Mouse (Mus musculus): Measurements from ENCODE around the gene Cacna2d3. TPM values are rescaled to one million over a fixed set of nuclear protein-coding genes. Genes with fewer than 3 reads are reported as not detected.

Cacna2d3 gene
- polyA plus RNA-seq, 1 experiment: 4.6 TPM

GRCm38 (mm10) chr14:28915004-28915403 is 806.7 kb downstream of the Cacna2d3 start:
- H3K27ac ChIP-seq (ENCODE audit: control insufficient read depth, insufficient read depth, low read depth, low read length): no peak overlapping the region
- no peak overlapping the region for H3K4me3 ChIP-seq (ENCODE audit: control insufficient read depth, low read depth, low read length)
- H3K4me1 ChIP-seq (ENCODE audit: control insufficient read depth, insufficient read depth, low read length): no peaks in the 10 kb centered on the region
- TF ChIP-seq CTCF (IDR thresholded peaks at IDR 0.05; ENCODE audit: control insufficient read depth, insufficient read depth, insufficient replicate concordance, low read depth, low read length) (no peak), POLR2A (IDR thresholded peaks at IDR 0.05; ENCODE audit: control insufficient read depth, low read depth, low read length) (no peak)
- H3K27me3 ChIP-seq (ENCODE audit: control insufficient read depth, insufficient read depth, low read length): no peaks in the 10 kb centered on the region
- H3K36me3 ChIP-seq (ENCODE audit: control insufficient read depth, insufficient read depth, low read length): no peaks in the 10 kb centered on the region

GRCm38 (mm10) chr14:28907659-28908058 is 814.0 kb downstream of the Cacna2d3 start:
- Histone ChIP-seq H3K36me3 (ENCODE audit: control insufficient read depth, insufficient read depth, low read length) (no peaks in the 10 kb centered on the region), H3K27me3 (ENCODE audit: control insufficient read depth, insufficient read depth, low read length) (no peaks in the 10 kb centered on the region), H3K27ac (ENCODE audit: control insufficient read depth, insufficient read depth, low read depth, low read length) (no peak overlapping the region), H3K4me1 (ENCODE audit: control insufficient read depth, insufficient read depth, low read length) (no peaks in the 10 kb centered on the region), H3K4me3 (ENCODE audit: control insufficient read depth, low read depth, low read length) (no peak overlapping the region)
- TF ChIP-seq POLR2A (IDR thresholded peaks at IDR 0.05; ENCODE audit: control insufficient read depth, low read depth, low read length): no peak
- no peak for TF ChIP-seq CTCF (IDR thresholded peaks at IDR 0.05; ENCODE audit: control insufficient read depth, insufficient read depth, insufficient replicate concordance, low read depth, low read length)

GRCm38 (mm10) chr14:28892530-28892929 is 829.1 kb downstream of the Cacna2d3 start:
- no peak overlapping the region for H3K4me3 ChIP-seq (ENCODE audit: control insufficient read depth, low read depth, low read length)
- H3K36me3 ChIP-seq (ENCODE audit: control insufficient read depth, insufficient read depth, low read length): no peaks in the 10 kb centered on the region
- H3K27ac ChIP-seq (ENCODE audit: control insufficient read depth, insufficient read depth, low read depth, low read length): no peak overlapping the region
- H3K27me3 ChIP-seq (ENCODE audit: control insufficient read depth, insufficient read depth, low read length): no peaks in the 10 kb centered on the region
- H3K4me1 ChIP-seq (ENCODE audit: control insufficient read depth, insufficient read depth, low read length): no peaks in the 10 kb centered on the region
- TF ChIP-seq CTCF (IDR thresholded peaks at IDR 0.05; ENCODE audit: control insufficient read depth, insufficient read depth, insufficient replicate concordance, low read depth, low read length) (no peak), POLR2A (IDR thresholded peaks at IDR 0.05; ENCODE audit: control insufficient read depth, low read depth, low read length) (no peak)

- no peaks in the 10 kb centered on the region for H3K27me3 ChIP-seq (ENCODE audit: control insufficient read depth, insufficient read depth, low read length)
- H3K36me3 ChIP-seq (ENCODE audit: control insufficient read depth, insufficient read depth, low read length): no peaks in the 10 kb centered on the region
- TF ChIP-seq POLR2A (IDR thresholded peaks at IDR 0.05; ENCODE audit: control insufficient read depth, low read depth, low read length) (no peak), CTCF (IDR thresholded peaks at IDR 0.05; ENCODE audit: control insufficient read depth, insufficient read depth, insufficient replicate concordance, low read depth, low read length) (no peak)
- no peak overlapping the region for H3K4me3 ChIP-seq (ENCODE audit: control insufficient read depth, low read depth, low read length)
- H3K4me1 ChIP-seq (ENCODE audit: control insufficient read depth, insufficient read depth, low read length): no peaks in the 10 kb centered on the region
- no peak overlapping the region for H3K27ac ChIP-seq (ENCODE audit: control insufficient read depth, insufficient read depth, low read depth, low read length)
Measured at GRCm38 (mm10) chr14:28887373-28887772, 834.3 kb downstream of the Cacna2d3 start.

- H3K4me3 ChIP-seq (ENCODE audit: control insufficient read depth, low read depth, low read length): no peak overlapping the region
- TF ChIP-seq POLR2A (IDR thresholded peaks at IDR 0.05; ENCODE audit: control insufficient read depth, low read depth, low read length) (no peak), CTCF (IDR thresholded peaks at IDR 0.05; ENCODE audit: control insufficient read depth, insufficient read depth, insufficient replicate concordance, low read depth, low read length) (no peak)
- no peaks in the 10 kb centered on the region for H3K36me3 ChIP-seq (ENCODE audit: control insufficient read depth, insufficient read depth, low read length)
- no peaks in the 10 kb centered on the region for H3K4me1 ChIP-seq (ENCODE audit: control insufficient read depth, insufficient read depth, low read length)
- no peak overlapping the region for H3K27ac ChIP-seq (ENCODE audit: control insufficient read depth, insufficient read depth, low read depth, low read length)
- H3K27me3 ChIP-seq (ENCODE audit: control insufficient read depth, insufficient read depth, low read length): no peaks in the 10 kb centered on the region
Measured at GRCm38 (mm10) chr14:28886661-28887060, 835.0 kb downstream of the Cacna2d3 start.

GRCm38 (mm10) chr14:28870983-28871382 is 850.7 kb downstream of the Cacna2d3 start:
- Histone ChIP-seq H3K27me3 (ENCODE audit: control insufficient read depth, insufficient read depth, low read length) (no peaks in the 10 kb centered on the region), H3K4me3 (ENCODE audit: control insufficient read depth, low read depth, low read length) (no peak overlapping the region), H3K27ac (ENCODE audit: control insufficient read depth, insufficient read depth, low read depth, low read length) (no peak overlapping the region), H3K36me3 (ENCODE audit: control insufficient read depth, insufficient read depth, low read length) (no peaks in the 10 kb centered on the region), H3K4me1 (ENCODE audit: control insufficient read depth, insufficient read depth, low read length) (no peaks in the 10 kb centered on the region)
- TF ChIP-seq CTCF (IDR thresholded peaks at IDR 0.05; ENCODE audit: control insufficient read depth, insufficient read depth, insufficient replicate concordance, low read depth, low read length): no peak

- Histone ChIP-seq H3K36me3 (ENCODE audit: control insufficient read depth, insufficient read depth, low read length) (no peaks in the 10 kb centered on the region), H3K27ac (ENCODE audit: control insufficient read depth, insufficient read depth, low read depth, low read length) (no peak overlapping the region), H3K4me3 (ENCODE audit: control insufficient read depth, low read depth, low read length) (no peak overlapping the region), H3K27me3 (ENCODE audit: control insufficient read depth, insufficient read depth, low read length) (no peaks in the 10 kb centered on the region), H3K4me1 (ENCODE audit: control insufficient read depth, insufficient read depth, low read length) (no peaks in the 10 kb centered on the region)
- TF ChIP-seq POLR2A (IDR thresholded peaks at IDR 0.05; ENCODE audit: control insufficient read depth, low read depth, low read length) (no peak), CTCF (IDR thresholded peaks at IDR 0.05; ENCODE audit: control insufficient read depth, insufficient read depth, insufficient replicate concordance, low read depth, low read length) (no peak)
Measured at GRCm38 (mm10) chr14:28870382-28870781, 851.3 kb downstream of the Cacna2d3 start.

GRCm38 (mm10) chr14:28864925-28865324 is 856.7 kb downstream of the Cacna2d3 start:
- Histone ChIP-seq H3K27me3 (ENCODE audit: control insufficient read depth, insufficient read depth, low read length) (no peaks in the 10 kb centered on the region), H3K4me1 (ENCODE audit: control insufficient read depth, insufficient read depth, low read length) (no peaks in the 10 kb centered on the region), H3K4me3 (ENCODE audit: control insufficient read depth, low read depth, low read length) (no peak overlapping the region), H3K27ac (ENCODE audit: control insufficient read depth, insufficient read depth, low read depth, low read length) (no peak overlapping the region), H3K36me3 (ENCODE audit: control insufficient read depth, insufficient read depth, low read length) (no peaks in the 10 kb centered on the region)
- TF ChIP-seq CTCF (IDR thresholded peaks at IDR 0.05; ENCODE audit: control insufficient read depth, insufficient read depth, insufficient replicate concordance, low read depth, low read length) (no peak), POLR2A (IDR thresholded peaks at IDR 0.05; ENCODE audit: control insufficient read depth, low read depth, low read length) (no peak)

Data from testis, adult 2 months (tissue).